Mouse (Mus musculus) E14TG2a.4 (cell line): Measurements from ENCODE around the gene 1700113H08Rik.

ENCODE experiments used
- CTCF ChIP-seq: conservative IDR thresholded peaks from 2 replicates; pipeline ENCODE4 v1.5.1; 2014; ENCODE audit warnings: low read length
- NANOG ChIP-seq: IDR thresholded peaks from 2 replicates; pipeline ENCODE4 v1.6.1; 2014; ENCODE audit warnings: borderline replicate concordance, low read length, mixed read lengths
- POU5F1 ChIP-seq: IDR thresholded peaks from 2 replicates; pipeline ENCODE4 v1.6.1; 2014; ENCODE audit warnings: low read length, borderline replicate concordance

DNA sequence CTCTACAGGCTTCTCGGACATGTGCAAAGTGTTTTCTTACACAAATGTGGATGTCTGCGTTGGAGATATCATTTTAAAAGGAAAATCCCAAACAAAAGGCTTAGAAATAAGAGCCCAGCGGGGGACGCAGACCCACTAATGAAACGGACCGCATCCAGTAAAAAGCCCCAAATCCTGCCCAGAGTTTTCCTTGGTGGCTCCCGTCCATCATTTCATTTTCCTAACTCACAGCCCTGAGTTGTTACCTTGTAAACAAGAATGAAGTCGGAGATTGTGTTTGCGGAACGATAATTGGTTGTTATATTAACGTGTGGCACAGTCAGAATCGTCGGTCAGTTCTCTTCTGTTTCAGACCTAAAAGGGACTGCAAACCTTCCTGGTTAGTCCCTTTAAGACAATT, 44.6 kb downstream of the 1700113H08Rik start:
- TF ChIP-seq CTCF = no peak
- no peak for TF ChIP-seq POU5F1
- TF ChIP-seq NANOG = no peak
